Mouse (Mus musculus) left cerebral cortex, adult 8-10 months (tissue): ENCODE data around the gene Mars2. TPM values are rescaled to one million over a fixed set of nuclear protein-coding genes. Genes with fewer than 3 reads are reported as not detected.

Experiments
- DNase-seq, 2 experiments: peaks; one replicate each; pipeline ENCODE4 v3.0.0; 2022; ENCODE audit warnings: low spot score in 2 of 2
- total RNA-seq, 4 experiments: library from RNA; stranded (reverse); gene quantifications; 2 replicates each; pipeline ENCODE4 v1.2.4; 2022

The Mars2 gene
- 1 to 10 TPM; 7.6 to 8.5 (median 8.3) TPM for total RNA-seq

DNA sequence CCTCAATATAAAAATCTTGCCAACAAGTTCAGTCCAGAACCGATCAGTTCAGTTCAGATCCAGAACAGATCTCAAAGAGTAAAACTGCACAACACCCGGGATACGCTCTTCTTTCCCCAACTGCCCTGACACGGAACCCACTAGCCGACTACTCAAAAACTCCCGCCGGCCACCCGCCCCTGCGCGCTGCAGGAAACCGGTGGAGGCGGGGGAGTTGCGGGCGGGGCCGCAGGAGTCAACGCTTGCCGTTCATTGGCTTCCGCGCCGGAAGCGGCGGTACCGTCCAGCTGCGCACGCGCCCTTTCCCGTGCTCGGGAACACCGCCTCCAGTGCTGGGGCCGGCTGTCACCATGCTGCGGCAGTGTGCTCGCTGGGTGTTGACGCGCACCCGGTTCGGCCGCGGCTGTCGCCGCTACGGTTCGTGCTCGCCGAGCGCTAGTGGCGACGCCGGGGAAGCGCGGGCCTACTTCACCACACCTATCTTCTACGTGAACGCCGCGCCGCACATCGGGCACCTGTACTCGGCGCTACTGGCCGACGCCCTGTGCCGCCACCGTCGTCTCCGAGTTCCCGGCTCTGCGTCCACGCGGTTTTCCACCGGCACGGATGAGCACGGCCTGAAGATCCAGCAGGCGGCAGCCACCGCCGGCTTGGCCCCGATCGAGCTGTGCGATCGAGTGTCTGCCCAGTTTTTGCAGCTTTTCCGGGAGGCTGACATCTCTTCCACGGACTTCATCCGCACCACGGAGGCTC lies at the start of gene Mars2:
Gene Mars2, plus strand, starts transcription at position 288 of the 753 bp plus-strand sequence.
- DNase-seq, result peak; percentile 90 to 93

DNA sequence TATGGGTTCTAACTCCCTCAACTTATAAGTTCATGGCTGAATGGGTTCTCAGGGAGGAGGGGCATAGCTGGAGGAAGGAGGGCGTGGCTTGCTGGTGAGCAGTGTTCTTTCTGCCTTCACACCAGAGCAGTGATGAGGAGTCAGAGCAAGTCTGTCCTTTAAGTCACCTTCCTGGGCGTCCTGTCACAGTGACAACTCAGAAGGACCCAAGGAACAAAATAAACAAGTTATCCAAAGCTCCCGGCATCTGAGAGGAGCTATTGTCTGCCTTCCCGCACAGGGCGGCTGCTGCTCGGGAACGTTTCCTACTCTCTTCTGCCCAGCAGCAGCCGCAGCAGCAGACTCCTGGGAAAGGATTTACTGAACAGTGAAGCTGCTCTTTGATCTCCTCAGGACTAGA lies 45.0 kb upstream of the Mars2 start:
- DNase-seq, result no peak

DNA sequence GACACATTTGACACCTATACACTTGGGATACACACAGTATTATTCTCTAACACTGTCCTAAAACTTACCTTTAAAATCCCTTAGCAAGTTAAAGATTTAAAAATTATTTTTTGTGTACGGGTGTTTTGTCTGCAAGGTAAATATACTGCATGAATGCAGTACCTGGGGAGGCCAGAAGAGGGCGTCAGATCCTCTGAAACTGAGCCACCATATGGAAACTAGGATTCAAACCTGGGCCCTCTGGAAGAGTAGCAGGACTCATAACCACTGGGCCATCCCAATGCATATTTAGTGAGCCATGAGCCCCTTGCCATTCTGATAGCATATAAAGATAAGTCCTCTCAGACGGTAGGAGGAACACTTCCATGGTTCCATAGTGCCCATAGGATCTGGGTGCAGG lies 44.2 kb upstream of the Mars2 start:
- DNase-seq, result no peak

- DNase-seq, result no peak
These were observed 43.7 kb upstream of the Mars2 start for GRCm38 (mm10) chr1:55193316-55193715.

- no peak for DNase-seq
These were observed 42.7 kb upstream of the Mars2 start for GRCm38 (mm10) chr1:55194064-55194915.

DNA sequence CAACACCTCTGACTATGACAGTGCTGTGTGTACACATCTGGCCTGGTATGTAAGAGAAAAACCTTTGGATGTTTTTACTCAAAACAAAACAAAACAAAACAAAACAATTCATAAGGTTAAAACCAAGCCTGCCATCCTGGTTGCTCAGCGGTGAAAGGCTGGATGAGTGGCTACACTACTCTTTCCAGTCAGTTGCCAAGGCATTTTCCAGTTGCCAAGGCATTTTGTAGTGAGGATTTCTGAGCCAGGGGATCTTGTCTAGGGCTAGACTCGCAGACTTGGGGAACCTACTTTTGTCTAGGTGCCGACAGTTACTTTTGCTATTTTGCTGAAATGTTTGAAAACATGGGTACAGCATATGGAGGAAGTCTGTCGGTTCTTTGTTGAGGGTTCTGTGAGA lies 42.0 kb upstream of the Mars2 start:
- DNase-seq, result no peak

GRCm38 (mm10) chr1:55196327-55197003 lies 40.5 kb upstream of the Mars2 start:
- no peak for DNase-seq

GRCm38 (mm10) chr1:55198719-55199118 lies 38.3 kb upstream of the Mars2 start:
- no peak for DNase-seq

DNA sequence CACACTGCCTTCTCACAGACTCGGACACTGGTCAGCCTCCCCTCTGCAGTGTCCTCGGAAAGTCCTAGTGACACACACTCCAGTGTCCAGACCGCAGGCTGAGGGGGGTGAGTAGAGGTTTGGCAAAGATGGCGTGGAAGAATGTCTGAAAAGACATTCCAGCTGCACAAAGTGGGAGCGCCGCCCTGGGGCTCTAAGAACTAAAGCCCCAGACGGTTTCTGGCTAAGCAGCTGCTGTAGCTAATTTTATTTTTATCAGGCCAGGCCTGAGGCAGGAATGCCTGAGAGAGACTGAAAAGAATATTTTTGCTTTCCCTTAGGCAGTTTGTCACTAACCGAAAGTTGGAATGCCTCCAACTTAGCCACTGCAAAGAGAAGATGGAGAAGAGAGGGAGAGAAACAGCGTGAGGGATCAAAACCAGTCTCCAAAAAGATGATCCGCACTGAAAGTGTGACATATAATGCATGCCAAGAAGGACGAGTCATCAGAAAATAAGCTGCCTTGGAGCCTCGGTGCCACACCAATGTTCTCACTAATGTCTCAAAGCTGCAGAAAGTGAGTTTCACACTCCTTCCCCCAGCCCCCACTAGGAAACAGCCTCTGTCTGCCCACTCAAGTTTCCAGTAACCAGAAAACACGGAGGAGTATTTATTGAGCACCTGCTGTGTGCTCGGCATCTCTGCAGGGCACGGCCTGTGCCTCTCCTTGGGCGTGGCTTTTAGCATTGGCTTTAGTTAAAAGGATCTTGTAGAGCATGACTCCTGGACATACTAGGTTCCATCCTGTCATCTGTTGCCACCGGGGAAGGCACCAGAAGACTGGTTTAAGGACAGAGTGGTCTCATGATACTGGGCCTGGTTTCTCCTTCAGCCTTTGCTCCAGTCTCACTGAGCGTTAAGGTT lies 34.9 kb upstream of the Mars2 start:
- peak in 1 of 2 experiments; percentile 41 for DNase-seq

GRCm38 (mm10) chr1:55205808-55206327 lies 31.1 kb upstream of the Mars2 start:
- DNase-seq, result no peak

- no peak for DNase-seq
These were observed 29.4 kb upstream of the Mars2 start for GRCm38 (mm10) chr1:55207561-55207960.

DNA sequence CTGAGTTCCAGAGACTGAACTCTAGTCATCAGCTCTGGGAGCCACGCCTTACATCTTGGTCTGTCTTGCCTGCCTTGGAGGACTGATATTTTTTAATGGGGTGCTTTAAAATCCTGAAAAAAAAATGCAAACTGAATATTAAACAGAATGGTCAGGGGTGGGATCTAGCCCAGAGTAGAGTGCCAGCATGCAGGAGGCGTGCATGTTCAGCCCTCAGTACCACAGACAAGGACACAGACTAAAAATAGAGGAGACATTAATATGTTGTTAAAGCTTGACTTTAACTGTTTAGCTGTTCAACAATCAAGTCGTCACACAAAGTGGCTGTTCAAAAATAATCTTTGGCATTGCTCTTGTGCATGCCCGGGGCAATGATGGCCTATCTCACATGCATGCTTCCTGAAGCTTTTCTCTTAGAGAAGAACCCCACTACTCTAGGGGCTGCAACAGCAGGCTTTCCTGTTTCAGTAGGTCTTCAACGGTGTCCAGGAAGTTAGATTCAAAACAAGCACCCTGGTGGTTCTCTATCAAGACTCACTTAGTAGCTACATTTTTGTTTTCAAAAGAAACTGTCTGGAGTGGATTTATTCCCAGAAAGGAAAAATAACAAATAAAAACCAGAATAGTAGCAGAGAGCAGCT lies 28.4 kb upstream of the Mars2 start:
- DNase-seq, result no peak

DNA sequence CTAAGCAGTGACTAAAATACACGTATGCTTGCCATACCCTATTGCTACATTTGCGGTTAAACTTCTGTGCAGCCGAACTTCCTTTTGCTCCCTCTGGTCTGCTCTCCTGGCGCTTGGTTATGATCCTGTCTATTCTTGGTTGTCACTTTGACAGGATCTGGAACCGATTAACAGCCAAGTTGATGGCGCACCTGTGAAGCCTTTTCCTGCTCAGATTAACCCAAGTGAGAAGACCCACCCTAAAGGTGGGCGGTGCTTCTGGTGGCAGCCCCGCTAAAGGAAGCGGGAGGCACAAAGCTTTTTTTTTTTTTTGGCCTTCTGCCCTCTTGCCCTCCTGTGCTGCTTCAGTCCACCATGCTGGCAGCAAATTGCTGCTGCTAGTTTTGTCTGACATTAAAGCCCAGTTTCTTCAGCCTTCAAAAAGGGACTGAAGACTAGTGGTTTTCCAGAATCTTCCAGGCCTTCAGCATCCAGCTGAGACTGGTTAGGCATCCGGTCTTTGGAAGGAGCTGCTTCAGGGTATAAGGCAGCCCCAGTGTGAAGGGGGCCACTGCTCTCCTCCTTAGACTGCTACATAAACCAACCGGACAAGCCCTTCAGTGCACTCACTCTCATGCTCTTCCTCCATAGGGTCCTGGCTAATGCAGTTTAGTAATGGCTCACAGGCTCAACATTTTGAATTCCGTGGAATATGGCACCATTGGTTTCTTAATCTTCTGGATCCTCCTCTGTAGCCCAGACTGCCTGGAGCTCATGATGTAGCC lies 26.6 kb upstream of the Mars2 start:
- no peak for DNase-seq

GRCm38 (mm10) chr1:55211081-55211480 lies 25.9 kb upstream of the Mars2 start:
- no peak for DNase-seq

- DNase-seq, result no peak
These were observed 24.2 kb upstream of the Mars2 start for GRCm38 (mm10) chr1:55212771-55213170.

- no peak for DNase-seq
These were observed 23.5 kb upstream of the Mars2 start for GRCm38 (mm10) chr1:55213475-55213874.

GRCm38 (mm10) chr1:55213936-55214335 lies 23.0 kb upstream of the Mars2 start:
- no peak for DNase-seq

DNA sequence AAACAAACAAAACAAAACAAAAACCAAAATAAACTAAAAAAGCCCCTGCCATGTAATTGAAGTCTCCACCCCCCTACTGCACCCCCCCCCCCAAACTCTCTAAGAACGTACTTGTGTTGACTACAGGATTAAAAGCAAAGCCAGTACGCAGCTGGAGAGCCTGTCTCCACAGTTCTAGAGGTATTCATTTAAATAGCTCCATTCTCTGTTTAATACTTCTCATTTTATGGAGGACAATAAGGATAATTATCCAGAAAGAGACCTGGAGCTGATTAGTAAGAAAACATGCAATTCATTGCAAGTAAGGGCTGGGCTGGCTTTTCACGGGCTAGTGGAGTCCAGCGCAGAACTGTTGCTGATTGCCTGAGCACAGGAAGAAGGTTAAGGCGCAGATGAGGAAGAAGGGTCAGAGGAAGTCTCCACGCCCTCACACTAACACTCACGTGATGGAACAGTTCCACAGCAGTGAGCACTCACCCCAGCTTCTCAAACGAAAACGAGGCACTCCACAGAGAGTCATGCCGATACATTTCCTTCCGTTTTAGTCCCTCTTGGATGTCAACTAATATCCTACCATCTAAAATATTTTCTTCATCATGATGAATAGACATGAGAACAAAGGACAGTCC lies 21.7 kb upstream of the Mars2 start:
- DNase-seq, result no peak

GRCm38 (mm10) chr1:55217191-55217590 lies 19.8 kb upstream of the Mars2 start:
- no peak for DNase-seq
